Mouse (Mus musculus) heart, embryonic 12.5 days (tissue): ENCODE measurements around the gene Srsf11. TPM values are rescaled to one million over a fixed set of nuclear protein-coding genes. Genes with fewer than 3 reads are reported as not detected.

Experiments
- ATAC-seq: fragments of 200-750 bp; cut with Nextera tagmentation; 2 replicates; pipeline ENCODE4 v1.8.0; 2017; ENCODE audit warnings: moderate TSS enrichment, moderate library complexity; ENCODE audit not compliant: insufficient number of reproducible peaks, low FRiP score
- H3K27ac ChIP-seq: fragments of 300-500 bp; sonication (generic); 2 replicates; pipeline ENCODE4 v1.5.1; 2016; ENCODE audit warnings: mild to moderate bottlenecking, moderate library complexity; ENCODE audit not compliant: poor library complexity, severe bottlenecking
- H3K27me3 ChIP-seq: fragments of 300-500 bp; sonication (generic); replicated peaks from 2 replicates; pipeline ENCODE4 v1.6.1; 2016; ENCODE audit warnings: mild to moderate bottlenecking, moderate library complexity
- H3K36me3 ChIP-seq: fragments of 300-500 bp; sonication (generic); 2 replicates; pipeline ENCODE4 v1.6.1; 2016; ENCODE audit warnings: mild to moderate bottlenecking, moderate library complexity
- H3K4me1 ChIP-seq: fragments of 300-500 bp; sonication (generic); replicated peaks from 2 replicates; pipeline ENCODE4 v1.6.1; 2016; ENCODE audit warnings: mild to moderate bottlenecking
- H3K4me2 ChIP-seq: fragments of 300-500 bp; sonication (generic); 2 replicates; pipeline ENCODE4 v1.6.1; 2016; ENCODE audit warnings: mild to moderate bottlenecking, moderate library complexity
- H3K4me3 ChIP-seq: fragments of 300-500 bp; sonication (generic); 2 replicates; pipeline ENCODE4 v1.5.1; 2016; ENCODE audit warnings: mild to moderate bottlenecking
- H3K9ac ChIP-seq: fragments of 300-500 bp; sonication (generic); 2 replicates; pipeline ENCODE4 v1.6.1; 2016; ENCODE audit warnings: mild to moderate bottlenecking, moderate library complexity
- H3K9me3 ChIP-seq: fragments of 300-500 bp; sonication (generic); replicated peaks from 2 replicates; pipeline ENCODE4 v1.6.1; 2016; ENCODE audit warnings: mild to moderate bottlenecking, moderate library complexity
- WGBS: fragments of 180-500 bp; shearing (Covaris S2); methylation state at CpG from one replicate; pipeline ENCODE4 v1.1.7; 2016; 5-methylcytosine and 5-hydroxymethylcytosine counted together
- polyA plus RNA-seq: library from polyadenylated mRNA; unstranded; fragments of >200 nt; fragmentation: Nextera tagmentation; extraction: Ambion mirVana; gene quantifications from 2 replicates; pipeline ENCODE4 v1.2.1, GENCODE M21; 2016

The Srsf11 gene
- polyA plus RNA-seq, 1 experiment from 2014 or later = 211 TPM

- no peaks in the 10 kb centered on the region for H3K4me1 ChIP-seq
- H3K27me3 ChIP-seq = no peaks in the 10 kb centered on the region
- H3K36me3 ChIP-seq = peaks cover 10% of the 10 kb centered on the region; the same call in 1 of the 2 replicates
- no peaks in the 10 kb centered on the region for H3K9me3 ChIP-seq
- no peak overlapping the region for H3K27ac ChIP-seq
- no peak overlapping the region for H3K4me2 ChIP-seq
- no peak overlapping the region for H3K4me3 ChIP-seq
- no peak overlapping the region for H3K9ac ChIP-seq
- no peak for ATAC-seq
Measured at GRCm38 (mm10) chr3:157979619-157980018, 56.8 kb downstream of the Srsf11 start.

DNA sequence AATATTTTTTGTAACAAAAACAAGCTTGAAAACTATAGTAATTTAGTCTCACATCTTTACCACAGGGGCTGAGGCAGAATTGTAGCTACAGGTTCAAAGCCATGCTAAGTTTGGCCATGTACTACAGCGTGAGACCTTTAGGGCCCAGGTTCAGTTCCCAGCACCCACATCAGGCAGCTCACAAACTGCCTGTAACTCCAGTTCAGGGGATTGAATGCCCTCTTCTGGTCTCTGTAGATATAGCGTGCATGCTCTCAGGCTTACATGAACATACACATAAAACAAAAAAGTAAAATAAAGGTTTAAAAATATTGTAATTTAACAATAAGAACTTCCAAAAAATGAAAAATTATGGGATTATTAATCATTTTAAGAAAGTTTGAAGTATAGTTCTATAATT lies 63.2 kb downstream of the Srsf11 start:
- ATAC-seq = no peak
- Histone ChIP-seq H3K4me2 (no peak overlapping the region), H3K9me3 (no peaks in the 10 kb centered on the region), H3K27me3 (no peaks in the 10 kb centered on the region), H3K9ac (no peak overlapping the region), H3K4me1 (no peaks in the 10 kb centered on the region), H3K27ac (no peak overlapping the region), H3K4me3 (no peak overlapping the region), H3K36me3 (peaks cover 13% of the 10 kb centered on the region)
- WGBS = 96% methylated on average over 2 of the region's 2 CpGs

- no peaks in the 10 kb centered on the region for H3K27me3 ChIP-seq
- H3K27ac ChIP-seq = no peak overlapping the region
- no peak overlapping the region for H3K4me3 ChIP-seq
- H3K4me2 ChIP-seq = no peak overlapping the region
- H3K36me3 ChIP-seq = peaks cover 11% of the 10 kb centered on the region
- no peak overlapping the region for H3K9ac ChIP-seq
- H3K4me1 ChIP-seq = no peaks in the 10 kb centered on the region
- ATAC-seq = no peak
- no peaks in the 10 kb centered on the region for H3K9me3 ChIP-seq
- 90% methylated on average over 2 of the region's 2 CpGs for WGBS
Measured at GRCm38 (mm10) chr3:157971151-157971550, 65.3 kb downstream of the Srsf11 start.

Other genes with a start within 250 kb of the Srsf11 start
- gene Cth, start 111.6 kb downstream of the Srsf11 start, polyA plus RNA-seq = 3.1 and 3.8 TPM in 2 replicates
- gene Ankrd13c, start 89.4 kb downstream of the Srsf11 start, polyA plus RNA-seq = 29.0 and 30.4 TPM in 2 replicates
- gene Lrrc40, start within 50 bp of the Srsf11 start, polyA plus RNA-seq = 55.0 and 55.6 TPM in 2 replicates